Mouse (Mus musculus): ENCODE measurements at regions not wholly inside any gene's neighbourhood (a gene's known extent, or its start where the extent isn't known, plus 50 kb on each side); places are given as distances from the start of the nearest gene placed in this dataset.
"Not testable (repeated sequence)": the region's sequence is repeated elsewhere in the genome, so short reads cannot be mapped to it uniquely, and the experiment has no call there.

GRCm38 (mm10) chr7:70239059-70239458 is 127.5 kb downstream of the Nr2f2 start:
- ATAC-seq (ENCODE audit: poor library complexity, severe bottlenecking), result not testable (repeated sequence)

- ATAC-seq (ENCODE audit: poor library complexity, severe bottlenecking), result no peak
These were observed 147.2 kb downstream of the Nr2f2 start for GRCm38 (mm10) chr7:70219310-70219709.

GRCm38 (mm10) chr7:70217137-70217536 is 149.4 kb downstream of the Nr2f2 start:
- no peak for ATAC-seq (ENCODE audit: poor library complexity, severe bottlenecking)

GRCm38 (mm10) chr7:70213970-70214520 is 152.5 kb downstream of the Nr2f2 start:
- no peak for ATAC-seq (ENCODE audit: poor library complexity, severe bottlenecking)

GRCm38 (mm10) chr7:70205900-70206299 is 160.6 kb downstream of the Nr2f2 start:
- no peak for ATAC-seq (ENCODE audit: poor library complexity, severe bottlenecking)

GRCm38 (mm10) chr7:70200188-70200587 is 166.3 kb downstream of the Nr2f2 start:
- ATAC-seq (ENCODE audit: poor library complexity, severe bottlenecking), result no peak

- no peak for ATAC-seq (ENCODE audit: poor library complexity, severe bottlenecking)
These were observed 187.6 kb downstream of the Nr2f2 start for GRCm38 (mm10) chr7:70178956-70179355.

GRCm38 (mm10) chr7:70178006-70178405 is 188.5 kb downstream of the Nr2f2 start:
- no peak for ATAC-seq (ENCODE audit: poor library complexity, severe bottlenecking)

GRCm38 (mm10) chr7:70176686-70177259 is 189.8 kb downstream of the Nr2f2 start:
- ATAC-seq (ENCODE audit: poor library complexity, severe bottlenecking), result no peak

- ATAC-seq (ENCODE audit: poor library complexity, severe bottlenecking), result no peak
These were observed 190.4 kb downstream of the Nr2f2 start for GRCm38 (mm10) chr7:70176086-70176485.

GRCm38 (mm10) chr7:70172431-70172830 is 194.1 kb downstream of the Nr2f2 start:
- ATAC-seq (ENCODE audit: poor library complexity, severe bottlenecking), result no peak

- ATAC-seq (ENCODE audit: poor library complexity, severe bottlenecking), result no peak
These were observed 195.1 kb downstream of the Nr2f2 start for GRCm38 (mm10) chr7:70171456-70171855.

GRCm38 (mm10) chr7:70168080-70168479 is 198.5 kb downstream of the Nr2f2 start:
- no peak for ATAC-seq (ENCODE audit: poor library complexity, severe bottlenecking)

- no peak for ATAC-seq (ENCODE audit: poor library complexity, severe bottlenecking)
These were observed 200.5 kb downstream of the Nr2f2 start for GRCm38 (mm10) chr7:70166081-70166480.

- no peak for ATAC-seq (ENCODE audit: poor library complexity, severe bottlenecking)
These were observed 201.0 kb downstream of the Nr2f2 start for GRCm38 (mm10) chr7:70165501-70165900.

- ATAC-seq (ENCODE audit: poor library complexity, severe bottlenecking), result no peak
These were observed 201.8 kb downstream of the Nr2f2 start for GRCm38 (mm10) chr7:70164691-70165193.

GRCm38 (mm10) chr7:70158531-70158930 is 208.0 kb downstream of the Nr2f2 start:
- ATAC-seq (ENCODE audit: poor library complexity, severe bottlenecking), result no peak

GRCm38 (mm10) chr7:70144726-70145271 is 221.7 kb downstream of the Nr2f2 start:
- ATAC-seq (ENCODE audit: poor library complexity, severe bottlenecking), result no peak

GRCm38 (mm10) chr7:70136837-70137236 is 229.7 kb downstream of the Nr2f2 start:
- peak; percentile 31; the same call in 1 of the 2 replicates for ATAC-seq (ENCODE audit: poor library complexity, severe bottlenecking)

GRCm38 (mm10) chr7:70135416-70135815 is 231.1 kb downstream of the Nr2f2 start:
- ATAC-seq (ENCODE audit: poor library complexity, severe bottlenecking), result peak; percentile 78

GRCm38 (mm10) chr7:70129963-70130362 is 236.6 kb downstream of the Nr2f2 start:
- ATAC-seq (ENCODE audit: poor library complexity, severe bottlenecking), result no peak

- no peak for ATAC-seq (ENCODE audit: poor library complexity, severe bottlenecking)
These were observed 243.7 kb downstream of the Nr2f2 start for GRCm38 (mm10) chr7:70122818-70123217.
